In genomic region chr5:105196308-105196707, GRCm38 (mm10) we compare ENCODE assay signal across 3 mouse cellular contexts. TPM values are rescaled to one million over a fixed set of nuclear protein-coding genes. Genes with fewer than 3 reads are reported as not detected.
"Had no signal": no experiment of that assay in that cellular context is flagged by ENCODE, and none has a peak within 500 bp of the region (broad histone marks: within the 10 kb centered on the region; RNA-seq: fewer than 3 reads in every experiment).

No protein-coding gene starts in this region.

RNA-seq across cellular contexts. Expression of gene Gbp10, which starts 43.0 kb away (rescaled TPM):
- total RNA-seq: monocyte, adult 5-6 weeks had no signal
- polyA plus RNA-seq: lung, postnatal 0 days; neural tube, embryonic 14.5 days had no signal

RNA-seq across cellular contexts. Expression of gene Gbp8, which starts 57.0 kb away (rescaled TPM):
- polyA plus RNA-seq: neural tube, embryonic 14.5 days had no signal
